Mouse (Mus musculus): ENCODE results near the gene Macf1. TPM values are rescaled to one million over a fixed set of nuclear protein-coding genes. Genes with fewer than 3 reads are reported as not detected.

The Macf1 gene
- polyA plus RNA-seq, 1 experiment from 2014 or later: 108 TPM

GRCm38 (mm10) chr4:123685046-123685445 is 886 bp upstream of the Macf1 start:
- Histone ChIP-seq H3K4me1 (ENCODE audit: control insufficient read depth, insufficient read depth, low read length) (peaks cover 28% of the 10 kb centered on the region), H3K27me3 (ENCODE audit: control insufficient read depth, insufficient read depth, low read length) (peaks cover 11% of the 10 kb centered on the region; the same call in 1 of the 2 replicates), H3K9me3 (replicated peaks; ENCODE audit: control insufficient read depth, low read length) (no peaks in the 10 kb centered on the region), H3K27ac (ENCODE audit: low read depth, low read length) (no peak overlapping the region), H3K36me3 (ENCODE audit: control insufficient read depth, insufficient read depth, low read length) (no peaks in the 10 kb centered on the region), H3K4me2 (no peak overlapping the region), H3K4me3 (ENCODE audit: low read depth, low read length) (no peak overlapping the region), H3K9ac (ENCODE audit: low read depth, low read length) (no peak overlapping the region)
- no peak for ATAC-seq (replicated peaks; ENCODE audit: insufficient number of reproducible peaks, low FRiP score, low TSS enrichment)
- 72% methylated on average over 7 of the region's 7 CpGs for WGBS (ENCODE audit: insufficient replicate concordance)

GRCm38 (mm10) chr4:123682291-123682690 is 1.9 kb downstream of the Macf1 start:
- Histone ChIP-seq H3K9ac (ENCODE audit: low read depth, low read length) (no peak overlapping the region), H3K9me3 (replicated peaks; ENCODE audit: control insufficient read depth, low read length) (no peaks in the 10 kb centered on the region), H3K36me3 (ENCODE audit: control insufficient read depth, insufficient read depth, low read length) (no peaks in the 10 kb centered on the region), H3K4me1 (ENCODE audit: control insufficient read depth, insufficient read depth, low read length) (peaks cover 28% of the 10 kb centered on the region), H3K4me3 (ENCODE audit: low read depth, low read length) (no peak overlapping the region), H3K27me3 (ENCODE audit: control insufficient read depth, insufficient read depth, low read length) (peaks cover 11% of the 10 kb centered on the region; the same call in 1 of the 2 replicates), H3K4me2 (no peak overlapping the region), H3K27ac (ENCODE audit: low read depth, low read length) (no peak overlapping the region)
- WGBS (ENCODE audit: insufficient replicate concordance): 81% methylated on average over 8 of the region's 8 CpGs
- ATAC-seq (replicated peaks; ENCODE audit: insufficient number of reproducible peaks, low FRiP score, low TSS enrichment): no peak

- 0 out of 2 replicates have a peak overlapping the region, but pooled peaks have one; percentile 17 for H3K4me3 ChIP-seq (ENCODE audit: low read depth, low read length)
- 12% methylated on average over 7 of the region's 7 CpGs for WGBS (ENCODE audit: insufficient replicate concordance)
- peak overlapping the region; percentile 78 for H3K27ac ChIP-seq (ENCODE audit: low read depth, low read length)
Observed at GRCm38 (mm10) chr4:123680962-123681361, 3.2 kb downstream of the Macf1 start.

GRCm38 (mm10) chr4:123677060-123677804 is 6.9 kb downstream of the Macf1 start:
- Histone ChIP-seq H3K4me2 (no peak overlapping the region), H3K4me3 (ENCODE audit: low read depth, low read length) (no peak overlapping the region), H3K4me1 (ENCODE audit: control insufficient read depth, insufficient read depth, low read length) (peaks cover 17% of the 10 kb centered on the region), H3K27me3 (ENCODE audit: control insufficient read depth, insufficient read depth, low read length) (no peaks in the 10 kb centered on the region), H3K27ac (ENCODE audit: low read depth, low read length) (no peak overlapping the region), H3K9me3 (replicated peaks; ENCODE audit: control insufficient read depth, low read length) (no peaks in the 10 kb centered on the region), H3K36me3 (ENCODE audit: control insufficient read depth, insufficient read depth, low read length) (no peaks in the 10 kb centered on the region), H3K9ac (ENCODE audit: low read depth, low read length) (no peak overlapping the region)
- 60% methylated on average over 10 of the region's 10 CpGs for WGBS (ENCODE audit: insufficient replicate concordance)
- no peak for ATAC-seq (replicated peaks; ENCODE audit: insufficient number of reproducible peaks, low FRiP score, low TSS enrichment)

More at GRCm38 (mm10) chr4:123680962-123681361, 3.2 kb downstream of the Macf1 start:
- H3K4me2 ChIP-seq: peak overlapping the region; percentile 58
- no peak for ATAC-seq (replicated peaks; ENCODE audit: insufficient number of reproducible peaks, low FRiP score, low TSS enrichment)
- no peaks in the 10 kb centered on the region for H3K36me3 ChIP-seq (ENCODE audit: control insufficient read depth, insufficient read depth, low read length)
- H3K4me1 ChIP-seq (ENCODE audit: control insufficient read depth, insufficient read depth, low read length): peaks cover 21% of the 10 kb centered on the region
- peaks cover 8% of the 10 kb centered on the region; the same call in 1 of the 2 replicates for H3K27me3 ChIP-seq (ENCODE audit: control insufficient read depth, insufficient read depth, low read length)
- no peaks in the 10 kb centered on the region for H3K9me3 ChIP-seq (replicated peaks; ENCODE audit: control insufficient read depth, low read length)
- peak overlapping the region; percentile 65 for H3K9ac ChIP-seq (ENCODE audit: low read depth, low read length)

- Histone ChIP-seq H3K27ac (ENCODE audit: low read depth, low read length) (no peak overlapping the region), H3K27me3 (ENCODE audit: control insufficient read depth, insufficient read depth, low read length) (no peaks in the 10 kb centered on the region), H3K9ac (ENCODE audit: low read depth, low read length) (no peak overlapping the region), H3K9me3 (replicated peaks; ENCODE audit: control insufficient read depth, low read length) (no peaks in the 10 kb centered on the region), H3K4me1 (ENCODE audit: control insufficient read depth, insufficient read depth, low read length) (peaks cover 16% of the 10 kb centered on the region), H3K4me2 (no peak overlapping the region), H3K36me3 (ENCODE audit: control insufficient read depth, insufficient read depth, low read length) (no peaks in the 10 kb centered on the region), H3K4me3 (ENCODE audit: low read depth, low read length) (no peak overlapping the region)
- ATAC-seq (replicated peaks; ENCODE audit: insufficient number of reproducible peaks, low FRiP score, low TSS enrichment): no peak
Observed at GRCm38 (mm10) chr4:123670598-123670997, 13.6 kb downstream of the Macf1 start.

- H3K4me3 ChIP-seq (ENCODE audit: low read depth, low read length): no peak overlapping the region
- no peak overlapping the region for H3K4me2 ChIP-seq
- H3K9me3 ChIP-seq (replicated peaks; ENCODE audit: control insufficient read depth, low read length): no peaks in the 10 kb centered on the region
- 66% methylated on average over 6 of the region's 6 CpGs for WGBS (ENCODE audit: insufficient replicate concordance)
- H3K27me3 ChIP-seq (ENCODE audit: control insufficient read depth, insufficient read depth, low read length): no peaks in the 10 kb centered on the region
- H3K9ac ChIP-seq (ENCODE audit: low read depth, low read length): no peak overlapping the region
- ATAC-seq (replicated peaks; ENCODE audit: insufficient number of reproducible peaks, low FRiP score, low TSS enrichment): no peak
- H3K27ac ChIP-seq (ENCODE audit: low read depth, low read length): no peak overlapping the region
- peaks cover 15% of the 10 kb centered on the region for H3K4me1 ChIP-seq (ENCODE audit: control insufficient read depth, insufficient read depth, low read length)
- H3K36me3 ChIP-seq (ENCODE audit: control insufficient read depth, insufficient read depth, low read length): no peaks in the 10 kb centered on the region
Observed at GRCm38 (mm10) chr4:123669696-123670095, 14.5 kb downstream of the Macf1 start.

GRCm38 (mm10) chr4:123667260-123667867 is 16.8 kb downstream of the Macf1 start:
- Histone ChIP-seq H3K4me2 (no peak overlapping the region), H3K4me1 (ENCODE audit: control insufficient read depth, insufficient read depth, low read length) (peaks cover 23% of the 10 kb centered on the region), H3K9me3 (replicated peaks; ENCODE audit: control insufficient read depth, low read length) (no peaks in the 10 kb centered on the region), H3K27ac (ENCODE audit: low read depth, low read length) (no peak overlapping the region), H3K9ac (ENCODE audit: low read depth, low read length) (no peak overlapping the region), H3K4me3 (ENCODE audit: low read depth, low read length) (no peak overlapping the region), H3K27me3 (ENCODE audit: control insufficient read depth, insufficient read depth, low read length) (no peaks in the 10 kb centered on the region), H3K36me3 (ENCODE audit: control insufficient read depth, insufficient read depth, low read length) (no peaks in the 10 kb centered on the region)
- no peak for ATAC-seq (replicated peaks; ENCODE audit: insufficient number of reproducible peaks, low FRiP score, low TSS enrichment)
- WGBS (ENCODE audit: insufficient replicate concordance): 60% methylated on average over 1 of the region's 1 CpGs

GRCm38 (mm10) chr4:123666517-123666916 is 17.6 kb downstream of the Macf1 start:
- no peak overlapping the region for H3K4me3 ChIP-seq (ENCODE audit: low read depth, low read length)
- 82% methylated on average over 1 of the region's 1 CpGs for WGBS (ENCODE audit: insufficient replicate concordance)

More at GRCm38 (mm10) chr4:123666517-123666916, 17.6 kb downstream of the Macf1 start:
- H3K9ac ChIP-seq (ENCODE audit: low read depth, low read length): 0 out of 2 replicates have a peak overlapping the region, but pooled peaks have one; percentile 5
- H3K4me2 ChIP-seq: no peak overlapping the region; the same call in 1 of the 2 replicates
- no peaks in the 10 kb centered on the region for H3K9me3 ChIP-seq (replicated peaks; ENCODE audit: control insufficient read depth, low read length)
- peak overlapping the region; percentile 100 for H3K27ac ChIP-seq (ENCODE audit: low read depth, low read length)
- H3K27me3 ChIP-seq (ENCODE audit: control insufficient read depth, insufficient read depth, low read length): no peaks in the 10 kb centered on the region
- ATAC-seq (replicated peaks; ENCODE audit: insufficient number of reproducible peaks, low FRiP score, low TSS enrichment): no peak
- no peaks in the 10 kb centered on the region for H3K36me3 ChIP-seq (ENCODE audit: control insufficient read depth, insufficient read depth, low read length)
- H3K4me1 ChIP-seq (ENCODE audit: control insufficient read depth, insufficient read depth, low read length): peaks cover 25% of the 10 kb centered on the region

Measured in heart, embryonic 11.5 days (tissue).